Mouse (Mus musculus) intestine, embryonic 15.5 days (tissue): ENCODE data around the gene Crybb1. TPM values are rescaled to one million over a fixed set of nuclear protein-coding genes. Genes with fewer than 3 reads are reported as not detected.

Experiments
- ATAC-seq: fragments of 200-750 bp; cut with Nextera tagmentation; 2 replicates; pipeline ENCODE4 v1.8.0; 2017; ENCODE audit warnings: moderate TSS enrichment, moderate library complexity
- H3K27ac ChIP-seq: fragments of 300-500 bp; sonication (generic); 2 replicates; pipeline ENCODE4 v1.5.1; 2015; ENCODE audit warnings: mild to moderate bottlenecking, inconsistent platforms
- H3K27me3 ChIP-seq: fragments of 300-500 bp; sonication (generic); replicated peaks from 2 replicates; pipeline ENCODE4 v1.6.1; 2015; ENCODE audit warnings: inconsistent platforms
- H3K36me3 ChIP-seq: fragments of 300-500 bp; sonication (generic); 2 replicates; pipeline ENCODE4 v1.6.1; 2015; ENCODE audit warnings: inconsistent platforms
- H3K4me1 ChIP-seq: fragments of 300-500 bp; sonication (generic); replicated peaks from 2 replicates; pipeline ENCODE4 v1.6.1; 2015; ENCODE audit warnings: inconsistent platforms
- H3K4me2 ChIP-seq: fragments of 300-500 bp; sonication (generic); replicated peaks from 2 replicates; pipeline ENCODE4 v1.6.1; 2015; ENCODE audit warnings: mild to moderate bottlenecking, inconsistent platforms
- H3K4me3 ChIP-seq: fragments of 300-500 bp; sonication (generic); replicated peaks from 2 replicates; pipeline ENCODE4 v1.5.1; 2015; ENCODE audit warnings: inconsistent platforms
- H3K9ac ChIP-seq: fragments of 300-500 bp; sonication (generic); 2 replicates; pipeline ENCODE4 v1.6.1; 2015; ENCODE audit warnings: inconsistent platforms
- H3K9me3 ChIP-seq: fragments of 300-500 bp; sonication (generic); 2 replicates; pipeline ENCODE4 v1.6.1; 2016; ENCODE audit warnings: inconsistent platforms
- WGBS: fragments of 180-500 bp; shearing (Covaris S2); methylation state at CpG from one replicate; pipeline ENCODE4 v1.1.7; 2015; 5-methylcytosine and 5-hydroxymethylcytosine counted together
- polyA plus RNA-seq: library from polyadenylated mRNA; unstranded; fragments of >200 nt; fragmentation: Nextera tagmentation; extraction: Ambion mirVana; gene quantifications from 2 replicates; pipeline ENCODE4 v1.2.1, GENCODE M21; 2015

Gene Crybb1
- polyA plus RNA-seq, 1 experiment from 2014 or later, result 1.9 TPM

- no peaks in the 10 kb centered on the region for H3K36me3 ChIP-seq
- H3K27ac ChIP-seq, result no peak overlapping the region
- no peak overlapping the region for H3K4me2 ChIP-seq
- no peak overlapping the region for H3K9ac ChIP-seq
- H3K9me3 ChIP-seq, result no peaks in the 10 kb centered on the region
- 66% methylated on average over 4 of the region's 4 CpGs for WGBS
- ATAC-seq, result no peak
- no peaks in the 10 kb centered on the region for H3K27me3 ChIP-seq
- H3K4me3 ChIP-seq, result no peak overlapping the region
- peaks cover 17% of the 10 kb centered on the region; the same call in 1 of the 2 replicates for H3K4me1 ChIP-seq
Measured at GRCm38 (mm10) chr5:112218679-112219078, 36.9 kb upstream of the Crybb1 start.

GRCm38 (mm10) chr5:112219398-112219797 is 36.2 kb upstream of the Crybb1 start:
- 20% methylated on average over 1 of the region's 1 CpGs for WGBS

GRCm38 (mm10) chr5:112220203-112220602 is 35.4 kb upstream of the Crybb1 start:
- 72% methylated on average over 8 of the region's 8 CpGs for WGBS
- Histone ChIP-seq H3K27ac (no peak overlapping the region), H3K27me3 (peaks cover 7% of the 10 kb centered on the region), H3K9ac (no peak overlapping the region), H3K4me1 (peaks cover 10% of the 10 kb centered on the region; the same call in 1 of the 2 replicates), H3K4me2 (no peak overlapping the region), H3K9me3 (no peaks in the 10 kb centered on the region), H3K36me3 (no peaks in the 10 kb centered on the region), H3K4me3 (no peak overlapping the region)
- ATAC-seq, result no peak

More at GRCm38 (mm10) chr5:112219398-112219797, 36.2 kb upstream of the Crybb1 start:
- Histone ChIP-seq H3K9ac (no peak overlapping the region), H3K9me3 (no peaks in the 10 kb centered on the region), H3K4me1 (peaks cover 12% of the 10 kb centered on the region; the same call in 1 of the 2 replicates), H3K4me2 (no peak overlapping the region), H3K27me3 (peaks cover under 1% of the 10 kb centered on the region; the same call in 1 of the 2 replicates), H3K27ac (no peak overlapping the region), H3K36me3 (no peaks in the 10 kb centered on the region), H3K4me3 (no peak overlapping the region)
- ATAC-seq, result no peak

- Histone ChIP-seq H3K4me1 (peaks cover 19% of the 10 kb centered on the region), H3K9ac (no peak overlapping the region), H3K27ac (no peak overlapping the region), H3K27me3 (peaks cover 55% of the 10 kb centered on the region), H3K4me3 (no peak overlapping the region), H3K9me3 (no peaks in the 10 kb centered on the region), H3K36me3 (no peaks in the 10 kb centered on the region), H3K4me2 (no peak overlapping the region)
- ATAC-seq, result no peak
- WGBS, result 82% methylated on average over 6 of the region's 6 CpGs
Measured at GRCm38 (mm10) chr5:112225591-112225990, 30.0 kb upstream of the Crybb1 start.

GRCm38 (mm10) chr5:112227354-112227753 is 28.3 kb upstream of the Crybb1 start:
- H3K9me3 ChIP-seq, result no peaks in the 10 kb centered on the region
- no peaks in the 10 kb centered on the region for H3K36me3 ChIP-seq
- under 1% methylated on average over 30 of the region's 30 CpGs for WGBS
- peak overlapping the region; percentile 32 for H3K9ac ChIP-seq
- H3K27ac ChIP-seq, result no peak overlapping the region
- peaks cover 60% of the 10 kb centered on the region for H3K27me3 ChIP-seq
- peaks cover 19% of the 10 kb centered on the region for H3K4me1 ChIP-seq
- peak overlapping the region; percentile 34 for H3K4me3 ChIP-seq
- ATAC-seq, result no peak
- peak overlapping the region; percentile 62 for H3K4me2 ChIP-seq

GRCm38 (mm10) chr5:112227898-112228239 is 27.7 kb upstream of the Crybb1 start:
- no peak for ATAC-seq

GRCm38 (mm10) chr5:112228240-112229076 is 27.2 kb upstream of the Crybb1 start:
- Histone ChIP-seq H3K9me3 (no peaks in the 10 kb centered on the region), H3K27me3 (peaks cover 60% of the 10 kb centered on the region), H3K9ac (no peak overlapping the region), H3K36me3 (no peaks in the 10 kb centered on the region), H3K27ac (no peak overlapping the region), H3K4me2 (peak overlapping the region; percentile 62), H3K4me1 (peaks cover 19% of the 10 kb centered on the region), H3K4me3 (peak overlapping the region; percentile 34)
- 2% methylated on average over 55 of the region's 57 CpGs for WGBS
- peak; percentile 61 for ATAC-seq

More at GRCm38 (mm10) chr5:112227898-112228239, 27.7 kb upstream of the Crybb1 start:
- peaks cover 60% of the 10 kb centered on the region for H3K27me3 ChIP-seq
- peak overlapping the region; percentile 34 for H3K4me3 ChIP-seq
- no peaks in the 10 kb centered on the region for H3K36me3 ChIP-seq
- WGBS, result 4% methylated on average over 13 of the region's 13 CpGs
- peak overlapping the region; percentile 62 for H3K4me2 ChIP-seq
- H3K9ac ChIP-seq, result no peak overlapping the region
- no peak overlapping the region for H3K27ac ChIP-seq
- H3K9me3 ChIP-seq, result no peaks in the 10 kb centered on the region
- peaks cover 19% of the 10 kb centered on the region for H3K4me1 ChIP-seq

GRCm38 (mm10) chr5:112235806-112236205 is 19.8 kb upstream of the Crybb1 start:
- ATAC-seq, result no peak
- H3K36me3 ChIP-seq, result no peaks in the 10 kb centered on the region

GRCm38 (mm10) chr5:112236631-112237030 is 19.0 kb upstream of the Crybb1 start:
- Histone ChIP-seq H3K4me3 (no peak overlapping the region), H3K36me3 (no peaks in the 10 kb centered on the region), H3K27ac (peak overlapping the region; percentile 36; the same call in 1 of the 2 replicates), H3K4me1 (peaks cover 18% of the 10 kb centered on the region), H3K9me3 (no peaks in the 10 kb centered on the region), H3K27me3 (no peaks in the 10 kb centered on the region), H3K9ac (no peak overlapping the region), H3K4me2 (no peak overlapping the region)
- WGBS, result 71% methylated on average over 2 of the region's 2 CpGs
- ATAC-seq, result no peak

More at GRCm38 (mm10) chr5:112235806-112236205, 19.8 kb upstream of the Crybb1 start:
- Histone ChIP-seq H3K27ac (no peak overlapping the region), H3K4me2 (no peak overlapping the region), H3K4me1 (peaks cover 17% of the 10 kb centered on the region), H3K9me3 (no peaks in the 10 kb centered on the region), H3K4me3 (no peak overlapping the region), H3K27me3 (peaks cover 5% of the 10 kb centered on the region; the same call in 1 of the 2 replicates), H3K9ac (no peak overlapping the region)
- WGBS, result 66% methylated on average over 5 of the region's 5 CpGs

- no peak overlapping the region for H3K9ac ChIP-seq
- H3K4me1 ChIP-seq, result peaks cover 18% of the 10 kb centered on the region
- H3K4me2 ChIP-seq, result peak overlapping the region; percentile 41
- no peaks in the 10 kb centered on the region for H3K9me3 ChIP-seq
- no peaks in the 10 kb centered on the region for H3K27me3 ChIP-seq
- no peak overlapping the region for H3K4me3 ChIP-seq
- no peaks in the 10 kb centered on the region for H3K36me3 ChIP-seq
- peak overlapping the region; percentile 59; the same call in 1 of the 2 replicates for H3K27ac ChIP-seq
- peak; percentile 84 for ATAC-seq
- WGBS, result 5% methylated on average over 16 of the region's 16 CpGs
Measured at GRCm38 (mm10) chr5:112237439-112237838, 18.2 kb upstream of the Crybb1 start.

GRCm38 (mm10) chr5:112237866-112238570 is 17.6 kb upstream of the Crybb1 start:
- H3K27me3 ChIP-seq, result no peaks in the 10 kb centered on the region
- no peaks in the 10 kb centered on the region for H3K9me3 ChIP-seq
- peaks cover 18% of the 10 kb centered on the region for H3K4me1 ChIP-seq
- H3K36me3 ChIP-seq, result no peaks in the 10 kb centered on the region
- H3K9ac ChIP-seq, result no peak overlapping the region
- 0 out of 2 replicates have a peak overlapping the region, but pooled peaks have one; percentile 51 for H3K27ac ChIP-seq
- H3K4me2 ChIP-seq, result peak overlapping the region; percentile 41
- no peak; the same call in 1 of the 2 replicates for ATAC-seq
- no peak overlapping the region for H3K4me3 ChIP-seq
- 57% methylated on average over 9 of the region's 9 CpGs for WGBS

GRCm38 (mm10) chr5:112238781-112239482 is 16.7 kb upstream of the Crybb1 start:
- Histone ChIP-seq H3K4me2 (no peak overlapping the region), H3K27ac (no peak overlapping the region), H3K9me3 (no peaks in the 10 kb centered on the region), H3K27me3 (no peaks in the 10 kb centered on the region), H3K4me3 (no peak overlapping the region), H3K4me1 (peaks cover 18% of the 10 kb centered on the region), H3K9ac (no peak overlapping the region), H3K36me3 (no peaks in the 10 kb centered on the region)
- 67% methylated on average over 3 of the region's 3 CpGs for WGBS
- ATAC-seq, result no peak
